Mouse (Mus musculus) neural tube, embryonic 12.5 days (tissue): Measurements from ENCODE around the gene Cadm1. TPM values are rescaled to one million over a fixed set of nuclear protein-coding genes. Genes with fewer than 3 reads are reported as not detected.

Experiments
- ATAC-seq: fragments of 200-750 bp; cut with Nextera tagmentation; 2 replicates; pipeline ENCODE4 v1.8.0; 2017; ENCODE audit warnings: low read depth, mild to moderate bottlenecking, moderate TSS enrichment, moderate library complexity; ENCODE audit not compliant: low FRiP score
- H3K27ac ChIP-seq: fragments of 300-500 bp; sonication (generic); 2 replicates; pipeline ENCODE4 v1.5.1; 2016
- H3K27me3 ChIP-seq: fragments of 300-500 bp; sonication (generic); replicated peaks from 2 replicates; pipeline ENCODE4 v1.6.1; 2016; ENCODE audit warnings: mild to moderate bottlenecking
- H3K36me3 ChIP-seq: fragments of 300-500 bp; sonication (generic); 2 replicates; pipeline ENCODE4 v1.6.1; 2016; ENCODE audit warnings: mild to moderate bottlenecking
- H3K4me1 ChIP-seq: fragments of 300-500 bp; sonication (generic); 2 replicates; pipeline ENCODE4 v1.6.1; 2016
- H3K4me2 ChIP-seq: fragments of 300-500 bp; sonication (generic); replicated peaks from 2 replicates; pipeline ENCODE4 v1.6.1; 2016; ENCODE audit warnings: mild to moderate bottlenecking
- H3K4me3 ChIP-seq: fragments of 300-500 bp; sonication (generic); 2 replicates; pipeline ENCODE4 v1.5.1; 2016
- H3K9ac ChIP-seq: fragments of 300-500 bp; sonication (generic); 2 replicates; pipeline ENCODE4 v1.6.1; 2016; ENCODE audit warnings: mild to moderate bottlenecking
- H3K9me3 ChIP-seq: fragments of 300-500 bp; sonication (generic); 2 replicates; pipeline ENCODE4 v1.6.1; 2016; ENCODE audit warnings: mild to moderate bottlenecking
- WGBS: fragments of 180-500 bp; shearing (Covaris S2); methylation state at CpG from one replicate; pipeline ENCODE4 v1.1.7; 2016; 5-methylcytosine and 5-hydroxymethylcytosine counted together
- polyA plus RNA-seq: library from polyadenylated mRNA; unstranded; fragments of >200 nt; fragmentation: Nextera tagmentation; extraction: Ambion mirVana; gene quantifications from 2 replicates; pipeline ENCODE4 v1.2.1, GENCODE M21; 2016

Gene Cadm1
- polyA plus RNA-seq, 1 experiment from 2014 or later: 145 TPM

GRCm38 (mm10) chr9:47700021-47700420, 170.0 kb downstream of the Cadm1 start:
- ATAC-seq: no peak
- no peak overlapping the region for H3K9ac ChIP-seq
- no peaks in the 10 kb centered on the region for H3K27me3 ChIP-seq
- no peaks in the 10 kb centered on the region for H3K9me3 ChIP-seq
- WGBS: 84% methylated on average over 5 of the region's 5 CpGs
- H3K4me1 ChIP-seq: peaks cover 7% of the 10 kb centered on the region; the same call in 1 of the 2 replicates
- no peak overlapping the region for H3K4me2 ChIP-seq
- no peak overlapping the region for H3K4me3 ChIP-seq
- no peaks in the 10 kb centered on the region for H3K36me3 ChIP-seq
- H3K27ac ChIP-seq: no peak overlapping the region

DNA sequence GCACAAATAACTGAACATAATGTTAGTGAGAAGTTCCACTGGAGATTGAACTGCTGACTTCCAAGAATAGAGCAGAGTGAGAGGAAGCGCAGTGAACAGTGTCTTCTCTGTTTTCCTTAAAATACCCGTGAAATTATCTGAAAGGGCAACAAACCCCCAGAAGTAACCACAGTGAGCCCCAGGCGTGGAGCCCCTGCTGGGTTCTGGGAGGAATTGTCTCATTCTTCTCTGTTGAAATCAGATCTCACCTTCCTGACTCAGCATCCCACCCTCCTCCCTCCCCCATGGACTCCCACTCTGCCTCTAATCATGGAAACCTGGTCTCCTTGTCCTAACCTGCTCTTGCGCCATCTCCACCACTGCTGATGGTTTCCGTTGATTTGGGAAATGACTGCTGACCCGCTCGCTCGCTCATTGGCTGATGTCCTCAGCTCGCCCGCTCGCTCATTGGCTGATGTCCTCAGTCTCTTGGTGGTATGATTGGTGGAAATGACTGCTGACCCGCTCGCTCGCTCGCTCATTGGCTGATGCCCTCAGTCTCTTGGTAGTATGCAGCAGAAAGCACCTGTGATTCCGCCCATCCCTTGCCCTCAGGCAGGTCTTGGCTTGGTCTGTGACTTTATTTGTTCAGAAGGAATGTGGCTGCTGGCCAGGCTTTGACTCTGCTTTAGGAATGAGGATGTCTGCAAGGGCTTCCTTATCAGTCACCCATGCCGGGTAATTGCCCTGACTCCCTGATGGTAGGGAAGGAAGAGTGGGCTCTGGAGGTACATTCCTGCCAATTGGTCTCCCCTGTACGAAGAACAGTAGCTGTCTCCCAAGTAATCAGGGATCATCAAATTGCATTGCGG, 173.3 kb downstream of the Cadm1 start:
- Histone ChIP-seq H3K4me3 (no peak overlapping the region), H3K27me3 (no peaks in the 10 kb centered on the region), H3K4me1 (peaks cover 21% of the 10 kb centered on the region), H3K4me2 (no peak overlapping the region), H3K9me3 (no peaks in the 10 kb centered on the region), H3K27ac (no peak overlapping the region), H3K9ac (no peak overlapping the region), H3K36me3 (no peaks in the 10 kb centered on the region)
- 87% methylated on average over 19 of the region's 19 CpGs for WGBS
- ATAC-seq: no peak

DNA sequence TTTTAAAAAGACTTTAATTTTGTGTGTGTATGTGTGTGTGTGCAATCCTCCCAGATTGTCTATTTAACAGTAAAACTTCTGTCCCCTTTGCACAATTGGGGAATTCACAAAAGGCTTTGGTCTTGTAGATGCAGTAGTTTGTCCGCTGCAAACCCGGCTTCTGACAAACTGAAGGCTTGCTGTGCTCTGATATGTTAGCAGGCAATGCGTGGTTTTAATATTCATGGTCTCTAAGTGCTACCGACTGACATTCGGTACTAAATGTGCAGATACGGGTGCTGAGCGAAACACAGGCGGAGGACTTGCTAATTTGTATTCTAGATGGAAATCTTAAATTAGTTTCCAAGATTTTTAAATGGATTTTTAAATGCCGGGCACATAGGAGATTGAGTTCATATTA, 176.4 kb downstream of the Cadm1 start:
- H3K4me2 ChIP-seq: no peak overlapping the region
- H3K9ac ChIP-seq: no peak overlapping the region
- WGBS: 56% methylated on average over 9 of the region's 9 CpGs
- H3K4me1 ChIP-seq: peaks cover 14% of the 10 kb centered on the region
- no peak overlapping the region for H3K4me3 ChIP-seq
- ATAC-seq: no peak
- no peaks in the 10 kb centered on the region for H3K9me3 ChIP-seq
- no peaks in the 10 kb centered on the region for H3K27me3 ChIP-seq
- no peak overlapping the region for H3K27ac ChIP-seq
- no peaks in the 10 kb centered on the region for H3K36me3 ChIP-seq

DNA sequence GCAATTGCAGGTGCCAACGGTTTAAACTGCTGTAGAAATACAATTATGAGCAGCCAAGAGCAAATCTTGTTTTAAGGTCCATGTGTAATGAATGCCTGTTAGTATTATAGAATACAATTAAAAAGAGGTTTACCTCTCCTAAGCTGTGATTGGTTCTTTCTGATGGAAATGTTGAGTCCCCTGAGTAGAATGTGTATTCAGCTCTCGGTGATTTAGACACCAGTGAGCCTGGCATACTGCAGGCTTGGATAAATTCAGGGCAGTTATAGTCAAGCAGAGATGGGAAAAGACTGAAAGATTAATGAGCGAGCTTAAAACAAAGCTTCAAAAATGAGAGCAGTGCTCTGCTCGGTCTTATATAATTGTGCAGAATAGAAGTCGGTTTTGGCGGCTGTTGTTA, 177.4 kb downstream of the Cadm1 start:
- Histone ChIP-seq H3K27me3 (no peaks in the 10 kb centered on the region), H3K4me2 (no peak overlapping the region), H3K9me3 (no peaks in the 10 kb centered on the region), H3K27ac (no peak overlapping the region), H3K36me3 (no peaks in the 10 kb centered on the region), H3K9ac (no peak overlapping the region), H3K4me1 (peaks cover 14% of the 10 kb centered on the region), H3K4me3 (no peak overlapping the region)
- ATAC-seq: no peak
- WGBS: 67% methylated on average over 6 of the region's 6 CpGs

DNA sequence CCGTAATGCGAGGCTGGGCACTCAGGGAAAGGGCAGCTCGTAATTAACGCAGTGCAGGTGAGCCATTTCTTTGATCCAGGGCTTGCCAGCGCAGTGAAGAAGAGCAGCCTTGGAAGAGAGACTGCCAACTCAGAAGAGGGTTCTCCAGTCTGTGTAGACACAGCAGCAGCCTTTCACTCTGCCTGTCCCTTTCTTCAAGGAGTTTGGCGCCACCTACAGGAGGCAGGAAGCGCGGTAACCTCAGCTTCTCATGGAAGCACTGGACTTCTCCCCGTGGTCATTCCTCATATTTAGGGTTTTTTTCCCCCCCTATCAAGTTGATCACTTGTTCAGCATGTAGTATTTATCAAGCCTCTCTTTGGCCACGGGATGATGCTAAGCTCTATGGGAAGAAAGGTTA, 178.3 kb downstream of the Cadm1 start:
- ATAC-seq: peak; percentile 50; the same call in 1 of the 2 replicates
- Histone ChIP-seq H3K27me3 (no peaks in the 10 kb centered on the region), H3K4me1 (peaks cover 14% of the 10 kb centered on the region), H3K36me3 (no peaks in the 10 kb centered on the region), H3K4me2 (no peak overlapping the region), H3K4me3 (no peak overlapping the region), H3K27ac (no peak overlapping the region), H3K9me3 (no peaks in the 10 kb centered on the region), H3K9ac (no peak overlapping the region)
- 24% methylated on average over 10 of the region's 10 CpGs for WGBS

DNA sequence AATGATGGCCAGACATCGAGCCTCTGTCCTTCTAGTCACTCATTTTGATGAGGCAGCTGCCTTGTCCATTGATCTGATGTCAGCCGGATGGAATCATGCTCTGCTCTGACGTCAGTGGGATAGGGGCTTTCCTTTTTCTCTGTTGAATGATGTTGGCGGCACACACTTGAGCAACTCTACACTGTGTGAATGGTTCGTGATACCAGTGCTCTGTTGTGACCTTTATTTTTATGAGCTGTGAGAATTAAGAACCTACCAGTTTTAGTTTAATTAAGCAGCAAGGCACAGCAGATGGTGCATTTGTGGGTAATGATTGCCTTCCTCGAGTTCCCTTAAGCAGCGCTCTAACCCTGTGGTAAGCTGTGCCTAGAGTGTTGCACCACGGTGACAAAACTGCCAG, 181.0 kb downstream of the Cadm1 start:
- no peaks in the 10 kb centered on the region for H3K27me3 ChIP-seq
- 74% methylated on average over 8 of the region's 8 CpGs for WGBS
- no peak for ATAC-seq
- H3K4me2 ChIP-seq: no peak overlapping the region
- H3K4me1 ChIP-seq: peaks cover 20% of the 10 kb centered on the region
- no peaks in the 10 kb centered on the region for H3K9me3 ChIP-seq
- no peak overlapping the region for H3K4me3 ChIP-seq
- no peak overlapping the region for H3K9ac ChIP-seq
- H3K36me3 ChIP-seq: no peaks in the 10 kb centered on the region
- H3K27ac ChIP-seq: no peak overlapping the region

GRCm38 (mm10) chr9:47714541-47714940, 184.6 kb downstream of the Cadm1 start:
- H3K9ac ChIP-seq: no peak overlapping the region
- H3K4me2 ChIP-seq: no peak overlapping the region
- no peak overlapping the region for H3K4me3 ChIP-seq
- WGBS: 35% methylated on average over 2 of the region's 2 CpGs
- no peak overlapping the region for H3K27ac ChIP-seq
- no peaks in the 10 kb centered on the region for H3K27me3 ChIP-seq
- no peaks in the 10 kb centered on the region for H3K36me3 ChIP-seq
- peaks cover 35% of the 10 kb centered on the region for H3K4me1 ChIP-seq
- H3K9me3 ChIP-seq: no peaks in the 10 kb centered on the region
- ATAC-seq: no peak

GRCm38 (mm10) chr9:47715415-47715814, 185.4 kb downstream of the Cadm1 start:
- no peaks in the 10 kb centered on the region for H3K27me3 ChIP-seq
- H3K27ac ChIP-seq: no peak overlapping the region
- WGBS: 88% methylated on average over 3 of the region's 3 CpGs
- H3K9me3 ChIP-seq: no peaks in the 10 kb centered on the region
- H3K36me3 ChIP-seq: no peaks in the 10 kb centered on the region
- H3K4me3 ChIP-seq: no peak overlapping the region
- no peak for ATAC-seq
- no peak overlapping the region for H3K9ac ChIP-seq
- H3K4me1 ChIP-seq: peaks cover 35% of the 10 kb centered on the region
- no peak overlapping the region for H3K4me2 ChIP-seq

GRCm38 (mm10) chr9:47716883-47717282, 186.9 kb downstream of the Cadm1 start:
- H3K27ac ChIP-seq: no peak overlapping the region
- ATAC-seq: no peak
- no peaks in the 10 kb centered on the region for H3K36me3 ChIP-seq
- no peak overlapping the region for H3K4me2 ChIP-seq
- H3K27me3 ChIP-seq: no peaks in the 10 kb centered on the region
- WGBS: 60% methylated on average over 16 of the region's 16 CpGs
- no peak overlapping the region for H3K4me3 ChIP-seq
- H3K9me3 ChIP-seq: no peaks in the 10 kb centered on the region
- peaks cover 35% of the 10 kb centered on the region for H3K4me1 ChIP-seq
- H3K9ac ChIP-seq: no peak overlapping the region

- no peak overlapping the region for H3K9ac ChIP-seq
- H3K36me3 ChIP-seq: no peaks in the 10 kb centered on the region
- no peak overlapping the region for H3K4me2 ChIP-seq
- peaks cover 6% of the 10 kb centered on the region; the same call in 1 of the 2 replicates for H3K4me1 ChIP-seq
- 86% methylated on average over 3 of the region's 3 CpGs for WGBS
- H3K9me3 ChIP-seq: no peaks in the 10 kb centered on the region
- no peak overlapping the region for H3K4me3 ChIP-seq
- ATAC-seq: no peak
- no peak overlapping the region for H3K27ac ChIP-seq
- no peaks in the 10 kb centered on the region for H3K27me3 ChIP-seq
These were observed 197.6 kb downstream of the Cadm1 start for GRCm38 (mm10) chr9:47727611-47728010.

DNA sequence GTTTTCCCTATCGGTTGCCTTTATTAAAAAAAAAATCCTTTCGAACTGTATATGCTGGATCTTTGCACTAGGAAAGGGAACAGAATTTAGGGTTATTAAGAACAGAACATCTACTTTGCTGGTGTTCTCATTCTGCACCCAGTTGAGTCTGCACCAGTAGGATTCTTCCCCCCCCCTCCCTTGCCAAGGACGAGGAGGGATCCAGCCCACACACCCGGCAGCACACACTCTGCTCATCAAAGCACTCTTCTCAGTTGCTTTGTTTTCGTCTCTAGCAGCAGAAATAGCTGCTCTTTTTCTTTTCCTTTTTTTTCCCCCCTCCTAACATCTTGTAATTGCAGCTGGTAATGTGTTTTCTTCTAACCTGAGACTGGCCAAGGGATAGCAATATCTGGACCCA, 198.9 kb downstream of the Cadm1 start:
- H3K9me3 ChIP-seq: no peaks in the 10 kb centered on the region
- no peak overlapping the region for H3K9ac ChIP-seq
- no peak overlapping the region for H3K4me2 ChIP-seq
- no peaks in the 10 kb centered on the region for H3K27me3 ChIP-seq
- no peak overlapping the region for H3K4me3 ChIP-seq
- no peak for ATAC-seq
- H3K27ac ChIP-seq: no peak overlapping the region
- H3K36me3 ChIP-seq: no peaks in the 10 kb centered on the region
- peaks cover 6% of the 10 kb centered on the region; the same call in 1 of the 2 replicates for H3K4me1 ChIP-seq
- 52% methylated on average over 5 of the region's 5 CpGs for WGBS

GRCm38 (mm10) chr9:47730247-47730646, 200.3 kb downstream of the Cadm1 start:
- H3K4me3 ChIP-seq: no peak overlapping the region
- H3K4me2 ChIP-seq: no peak overlapping the region
- no peaks in the 10 kb centered on the region for H3K27me3 ChIP-seq
- 91% methylated on average over 6 of the region's 6 CpGs for WGBS
- H3K36me3 ChIP-seq: no peaks in the 10 kb centered on the region
- no peak overlapping the region for H3K9ac ChIP-seq
- no peak for ATAC-seq
- H3K9me3 ChIP-seq: no peaks in the 10 kb centered on the region
- peaks cover 6% of the 10 kb centered on the region; the same call in 1 of the 2 replicates for H3K4me1 ChIP-seq
- no peak overlapping the region for H3K27ac ChIP-seq
